9 mouse cellular contexts compared by ENCODE assay signal in the genomic region with DNA sequence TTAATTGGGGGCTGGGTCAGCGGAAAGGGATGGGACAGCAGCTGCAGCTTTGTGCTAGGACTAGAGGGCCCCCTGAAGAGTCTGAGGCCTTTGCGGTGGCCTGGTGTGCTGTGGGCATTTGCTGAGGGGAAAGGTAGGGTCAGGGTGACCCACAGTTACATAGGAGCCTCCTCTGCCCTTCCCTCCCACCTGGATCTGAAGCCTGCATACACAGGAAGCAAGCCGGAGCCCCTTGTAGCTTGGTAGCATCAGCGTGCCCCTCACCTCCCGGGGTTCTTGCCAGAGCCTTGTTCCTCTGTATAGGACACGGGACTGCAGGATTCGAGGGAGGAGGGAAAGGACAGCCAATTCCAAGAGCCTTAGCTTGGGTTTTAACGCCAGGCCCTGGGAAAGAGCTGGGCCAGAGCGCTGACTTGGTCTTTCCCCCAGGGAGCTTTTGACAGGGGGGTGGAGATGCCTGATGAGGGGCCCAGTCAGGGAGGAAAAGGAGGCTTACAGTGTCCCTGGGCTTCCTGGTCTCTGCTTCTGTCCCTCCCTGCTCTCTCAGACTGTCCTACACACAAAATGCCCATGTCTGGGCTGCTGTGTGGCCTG. TPM values are rescaled to one million over a fixed set of nuclear protein-coding genes. Genes with fewer than 3 reads are reported as not detected.
A peak's percentile ranks its signal among the peaks of the same experiment; 100 is the strongest.
DNase-seq lines count a peak whose midpoint lies in the region; ATAC-seq and TF ChIP-seq lines count a peak whose summit lies in the region.
"Had no signal": no experiment of that assay in that cellular context is flagged by ENCODE, and none has a peak within 500 bp of the region (broad histone marks: within the 10 kb centered on the region; RNA-seq: fewer than 3 reads in every experiment).

No protein-coding gene starts in this region.

- no peaks in the 10 kb centered on the region for H3K27me3 ChIP-seq in testis, adult 2 months (ENCODE audit: control insufficient read depth, insufficient read depth, low read length)
- H3K27me3 ChIP-seq in heart, embryonic 13.5 days (replicated peaks), result peaks cover 13% of the 10 kb centered on the region; the same call in 1 of the 2 replicates
- H3K27me3 ChIP-seq in limb, embryonic 14.5 days (ENCODE audit: control insufficient read depth, insufficient read depth, low read length), result no peaks in the 10 kb centered on the region

- H3K4me1 ChIP-seq in testis, adult 2 months (ENCODE audit: control insufficient read depth, insufficient read depth, low read length), result peaks cover 23% of the 10 kb centered on the region
- peaks cover 51% of the 10 kb centered on the region for H3K4me1 ChIP-seq in heart, embryonic 13.5 days
- H3K4me1 ChIP-seq in limb, embryonic 14.5 days (ENCODE audit: control insufficient read depth, insufficient read depth, low read length), result peaks cover 38% of the 10 kb centered on the region

- peak overlapping the region; percentile 87 for H3K9ac ChIP-seq in heart, embryonic 13.5 days
- H3K9ac ChIP-seq in limb, embryonic 14.5 days (ENCODE audit: low read depth, low read length, severe bottlenecking), result peak overlapping the region; percentile 93

- no peak for ATAC-seq in heart, embryonic 13.5 days (ENCODE audit: extremely low read depth, insufficient number of reproducible peaks, low FRiP score, low TSS enrichment)
- no peak for ATAC-seq in limb, embryonic 14.5 days (ENCODE audit: low FRiP score, low read depth)
- ATAC-seq: inflammation-experienced regulatory T-cells, adult 6 months had no signal

- no peak for DNase-seq in testis, postnatal 14 days (ENCODE audit: low spot score)
- DNase-seq in limb, embryonic 14.5 days (ENCODE audit: low spot score), result peak; percentile 36
- no peak for DNase-seq in layer of hippocampus, postnatal 14 days (ENCODE audit: low spot score in 2 of 2)
- no peak for DNase-seq in frontal cortex, postnatal 25 days (ENCODE audit: low spot score in 2 of 2)
- no peak for DNase-seq in right cerebral cortex, postnatal 14 days
- DNase-seq in retina, postnatal 1 day, result no peak

- WGBS in heart, embryonic 13.5 days, result 16% methylated on average over 9 of the region's 9 CpGs
- WGBS in limb, embryonic 14.5 days, result 2% methylated on average over 9 of the region's 9 CpGs

- H3K4me3 ChIP-seq in testis, adult 2 months (ENCODE audit: control insufficient read depth, low read depth, low read length), result peak overlapping the region; percentile 82
- peak overlapping the region; percentile 72 for H3K4me3 ChIP-seq in heart, embryonic 13.5 days
- peak overlapping the region; percentile 80 for H3K4me3 ChIP-seq in limb, embryonic 14.5 days (replicated peaks; ENCODE audit: low read length)

- no peak for TF ChIP-seq CTCF in testis, adult 2 months (IDR thresholded peaks at IDR 0.05; ENCODE audit: control insufficient read depth, insufficient read depth, insufficient replicate concordance, low read depth, low read length)

- no peak overlapping the region for H3K27ac ChIP-seq in testis, adult 2 months (ENCODE audit: control insufficient read depth, insufficient read depth, low read depth, low read length)
- peak overlapping the region; percentile 89 for H3K27ac ChIP-seq in heart, embryonic 13.5 days (replicated peaks)
- peak overlapping the region; percentile 91 for H3K27ac ChIP-seq in limb, embryonic 14.5 days (replicated peaks; ENCODE audit: low read depth, low read length)

- H3K9me3 ChIP-seq in heart, embryonic 13.5 days, result no peaks in the 10 kb centered on the region
- no peaks in the 10 kb centered on the region for H3K9me3 ChIP-seq in limb, embryonic 14.5 days (ENCODE audit: control insufficient read depth, low read length)

- H3K36me3 ChIP-seq in testis, adult 2 months (ENCODE audit: control insufficient read depth, insufficient read depth, low read length), result no peaks in the 10 kb centered on the region
- H3K36me3 ChIP-seq in heart, embryonic 13.5 days, result peaks cover 11% of the 10 kb centered on the region; the same call in 1 of the 2 replicates
- H3K36me3 ChIP-seq in limb, embryonic 14.5 days (ENCODE audit: control insufficient read depth, insufficient read depth, low read length), result peaks cover 8% of the 10 kb centered on the region; the same call in 1 of the 2 replicates

- TF ChIP-seq POLR2A in testis, adult 2 months (IDR thresholded peaks at IDR 0.05; ENCODE audit: control insufficient read depth, low read depth, low read length), result no peak
- TF ChIP-seq POLR2A in limb, embryonic 14.5 days (IDR thresholded peaks at IDR 0.05; ENCODE audit: borderline replicate concordance, extremely low read depth, insufficient read depth, insufficient read length), result no peak

- H3K4me2 ChIP-seq in heart, embryonic 13.5 days, result peak overlapping the region; percentile 95
- peak overlapping the region; percentile 60 for H3K4me2 ChIP-seq in limb, embryonic 14.5 days (replicated peaks; ENCODE audit: low read depth, low read length, severe bottlenecking)

RNA-seq across cellular contexts. Expression of gene Mrc2, which starts 1.6 kb away (rescaled TPM):
- 1.2 and 1.5 TPM in 2 replicates for polyA plus RNA-seq in testis, adult 2 months (2012; rRNA removed)
- 8.6 and 9.8 TPM in 2 replicates for polyA plus RNA-seq in heart, embryonic 13.5 days (2015; fragmentation: Nextera tagmentation; extraction: Ambion mirVana)
- polyA plus RNA-seq in limb, embryonic 14.5 days (2012; rRNA removed), result 98.5 and 125 TPM in 2 replicates
- 26.4 and 27.5 TPM in 2 replicates for polyA plus RNA-seq in limb, embryonic 14.5 days (2014; fragmentation: Nextera tagmentation; extraction: Ambion mirVana)
- total RNA-seq in layer of hippocampus, postnatal 14 days (2021), result 1 to 10 TPM; 5.1 to 7.6 TPM
- polyA plus RNA-seq: inflammation-experienced regulatory T-cells, adult 6 months had no signal
